Mouse (Mus musculus) gastrocnemius, postnatal 14 days (tissue): ENCODE data around the gene Gm20604. TPM values are rescaled to one million over a fixed set of nuclear protein-coding genes. Genes with fewer than 3 reads are reported as not detected.
A peak's percentile ranks its signal among the peaks of the same experiment; 100 is the strongest.

Experiments used
- DNase-seq: peaks from one replicate; pipeline ENCODE4 v3.0.0; 2021; ENCODE audit warnings: mixed read lengths
- intact Hi-C: fragments of 180-260 bp; cut with DNase I; formaldehyde crosslinking; loops from one replicate; pipeline ENCODE4 v1.15.1; 2025; ENCODE audit warnings: low total_unique reads
- total RNA-seq, 2 experiments: library from RNA; stranded (reverse); gene quantifications; 2 replicates each; pipeline ENCODE4 v1.2.3; 2021

The Gm20604 gene
- total RNA-seq, 2 experiments from 2014 or later: 3.0 to 3.1 TPM

DNA sequence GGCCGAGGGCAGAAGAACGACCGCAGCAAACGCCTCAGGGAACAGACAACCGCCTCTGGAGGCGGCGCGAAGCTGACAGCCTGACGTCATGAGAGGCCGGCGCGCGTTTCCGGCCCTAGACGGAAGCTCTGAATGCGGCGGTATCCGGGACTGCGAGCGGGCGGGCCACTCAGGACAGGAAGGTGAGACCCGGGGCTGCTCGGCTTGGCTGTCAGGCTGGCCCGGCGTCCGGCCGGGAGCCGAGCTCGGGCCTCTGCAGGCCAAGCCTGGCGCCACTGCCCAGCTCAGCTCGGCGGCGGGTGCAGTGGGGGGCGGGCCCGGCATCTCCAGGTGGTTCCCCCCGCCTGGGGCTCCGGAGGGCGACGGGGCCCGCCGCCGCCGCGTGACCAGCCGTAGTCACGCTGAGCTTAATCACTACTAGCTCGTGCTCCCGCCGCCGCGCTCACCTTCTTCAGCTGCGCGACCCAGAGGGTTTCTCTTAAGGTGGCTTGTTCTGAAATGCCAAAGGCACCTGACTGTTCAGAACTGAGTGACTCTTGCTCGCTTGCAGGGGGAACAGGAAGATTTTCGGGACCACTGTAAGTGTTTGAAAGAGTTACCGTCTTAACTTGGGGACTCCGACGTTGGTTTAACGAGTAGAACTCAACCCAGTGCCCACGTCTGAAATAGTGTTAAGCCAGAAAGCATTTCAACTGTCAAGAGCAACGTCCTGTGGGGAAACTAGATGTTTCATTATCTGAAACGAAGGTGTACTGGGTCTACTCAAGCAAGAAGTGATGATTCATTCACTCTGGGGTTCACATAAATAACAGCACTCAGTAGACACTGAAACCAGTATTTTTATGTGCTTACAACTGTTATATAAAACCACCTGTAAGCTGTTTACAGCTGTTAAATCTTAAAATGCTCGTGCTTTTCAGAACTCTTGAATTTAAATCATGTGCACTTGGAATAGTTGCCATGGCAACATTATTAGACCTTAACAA lies 14.6 kb downstream of the Gm20604 start, which contains the start of the genes Moap1 and Tmem251:
TSS of gene Moap1 (minus strand) at position 73 of the 986 bp plus-strand sequence.
TSS of gene Tmem251 (plus strand) at position 174 of the 986 bp plus-strand sequence.
- intact Hi-C loops: loop anchor here (2.0 kb wide), 1 partner anchor 319 kb away; no protein-coding TSS in a partner anchor

DNA sequence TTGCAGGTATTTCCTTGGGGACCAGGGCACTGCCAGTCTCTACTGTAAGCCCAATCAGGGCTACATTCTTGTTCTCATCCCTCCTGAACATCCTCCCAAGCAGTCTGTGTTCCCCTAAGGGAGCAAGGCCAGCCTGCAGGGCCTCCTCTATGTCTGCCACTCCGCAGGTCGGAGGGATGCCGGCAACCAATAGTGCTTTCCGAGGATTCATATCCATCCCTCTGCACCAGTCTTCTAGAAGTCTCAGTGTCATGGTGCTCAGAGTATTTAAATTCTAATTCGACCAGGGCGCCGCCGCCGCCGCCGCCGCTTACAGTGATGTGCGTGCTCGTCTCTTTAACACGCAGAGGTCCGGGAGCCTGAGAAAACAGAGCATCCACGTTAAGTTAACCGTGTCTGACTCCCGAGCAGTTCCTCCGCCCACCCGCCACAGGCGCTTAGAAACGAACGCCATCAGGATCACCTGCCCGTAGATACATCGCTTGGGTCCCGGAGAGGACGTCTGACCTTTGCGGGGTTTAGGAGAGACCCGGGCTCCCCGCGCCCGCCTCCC lies 15.4 kb downstream of the Gm20604 start:
- no peak for DNase-seq
- intact Hi-C loops: loop anchor here (2.0 kb wide), 1 partner anchor 320 kb away; no protein-coding TSS in a partner anchor

More for the DNA sequence above, 14.6 kb downstream of the Gm20604 start, which contains the start of the genes Moap1 and Tmem251:
- DNase-seq: peak; percentile 89

DNA sequence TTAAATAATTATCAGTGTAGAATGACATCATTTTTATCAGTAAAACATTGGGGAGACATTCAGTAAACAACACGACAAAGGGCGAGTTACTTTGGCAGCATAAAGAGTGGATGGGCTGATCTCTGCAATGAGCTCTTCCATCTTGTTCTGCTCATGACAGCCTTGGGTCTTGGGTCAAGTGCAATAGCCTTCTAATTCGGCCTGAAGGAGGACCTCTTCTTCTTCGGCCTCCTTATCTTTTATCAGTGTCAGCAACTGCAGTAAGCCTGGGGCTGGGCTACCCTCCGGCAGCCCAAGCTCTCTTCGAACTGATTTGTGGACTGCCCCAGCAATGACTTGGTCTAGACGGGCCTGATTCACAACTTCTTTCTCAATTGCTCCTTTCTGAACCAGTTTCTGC lies 16.4 kb downstream of the Gm20604 start:
- intact Hi-C loops: loop anchor here (2.0 kb wide), 1 partner anchor 321 kb away; no protein-coding TSS in a partner anchor
- DNase-seq: no peak

DNA sequence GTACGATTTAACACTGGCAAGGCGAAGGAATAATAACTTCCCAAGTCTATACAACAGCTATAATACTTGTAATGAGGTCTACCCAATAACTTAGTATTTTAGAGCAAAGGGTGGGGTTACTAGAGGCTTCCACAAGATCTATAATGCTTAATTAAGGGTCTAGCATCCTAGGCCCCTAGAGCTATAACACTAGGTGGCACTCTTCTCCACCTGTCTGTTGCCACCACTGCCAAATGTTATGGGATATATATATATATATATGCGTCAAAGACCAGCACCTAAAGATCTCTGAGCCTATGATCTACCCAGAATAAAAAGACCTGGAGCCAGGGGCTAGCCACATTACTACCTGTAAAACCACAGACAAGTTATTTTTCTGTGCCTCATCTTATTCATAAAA lies 18.2 kb downstream of the Gm20604 start:
- intact Hi-C loops: no loop called here
- no peak for DNase-seq

DNA sequence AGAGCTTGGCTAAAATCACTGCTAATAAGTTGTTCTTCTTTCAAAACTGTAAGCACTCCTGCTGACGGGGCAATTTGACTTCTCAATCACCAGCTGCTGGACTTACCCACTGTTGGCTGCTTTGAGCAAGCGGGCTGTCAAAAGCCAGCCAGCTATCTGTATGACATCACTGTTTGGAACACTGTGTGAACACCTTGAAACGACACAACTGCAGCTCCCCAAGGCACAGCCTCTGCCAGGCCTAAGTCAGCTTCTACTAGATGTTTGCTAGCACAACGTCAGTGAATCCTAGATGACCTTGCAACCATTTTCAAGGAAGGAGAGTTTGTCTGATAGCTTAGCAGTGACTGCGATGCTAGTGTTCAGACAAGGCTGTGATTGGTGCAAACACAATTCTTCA lies 19.4 kb downstream of the Gm20604 start:
- no peak for DNase-seq
- intact Hi-C loops: no loop called here

DNA sequence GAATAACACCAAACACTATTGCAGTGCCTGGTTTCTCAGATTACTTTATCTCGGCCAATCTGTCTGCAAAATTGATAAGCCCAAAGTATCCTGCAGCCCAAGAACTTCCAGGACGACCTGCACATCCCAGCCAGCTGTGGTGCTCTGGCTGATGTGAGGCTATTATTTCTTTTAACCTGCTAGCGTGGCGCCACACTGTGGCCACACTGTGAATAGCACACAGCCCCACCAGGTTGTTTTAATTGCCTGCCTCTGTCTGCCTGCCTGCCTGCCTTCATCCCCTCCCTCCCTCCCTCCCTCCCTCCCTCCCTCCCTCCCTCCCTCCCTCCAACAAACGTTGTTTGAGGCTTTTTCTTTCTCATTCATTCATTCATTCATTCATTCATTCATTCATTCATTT lies 25.1 kb downstream of the Gm20604 start:
- intact Hi-C loops: no loop called here

DNA sequence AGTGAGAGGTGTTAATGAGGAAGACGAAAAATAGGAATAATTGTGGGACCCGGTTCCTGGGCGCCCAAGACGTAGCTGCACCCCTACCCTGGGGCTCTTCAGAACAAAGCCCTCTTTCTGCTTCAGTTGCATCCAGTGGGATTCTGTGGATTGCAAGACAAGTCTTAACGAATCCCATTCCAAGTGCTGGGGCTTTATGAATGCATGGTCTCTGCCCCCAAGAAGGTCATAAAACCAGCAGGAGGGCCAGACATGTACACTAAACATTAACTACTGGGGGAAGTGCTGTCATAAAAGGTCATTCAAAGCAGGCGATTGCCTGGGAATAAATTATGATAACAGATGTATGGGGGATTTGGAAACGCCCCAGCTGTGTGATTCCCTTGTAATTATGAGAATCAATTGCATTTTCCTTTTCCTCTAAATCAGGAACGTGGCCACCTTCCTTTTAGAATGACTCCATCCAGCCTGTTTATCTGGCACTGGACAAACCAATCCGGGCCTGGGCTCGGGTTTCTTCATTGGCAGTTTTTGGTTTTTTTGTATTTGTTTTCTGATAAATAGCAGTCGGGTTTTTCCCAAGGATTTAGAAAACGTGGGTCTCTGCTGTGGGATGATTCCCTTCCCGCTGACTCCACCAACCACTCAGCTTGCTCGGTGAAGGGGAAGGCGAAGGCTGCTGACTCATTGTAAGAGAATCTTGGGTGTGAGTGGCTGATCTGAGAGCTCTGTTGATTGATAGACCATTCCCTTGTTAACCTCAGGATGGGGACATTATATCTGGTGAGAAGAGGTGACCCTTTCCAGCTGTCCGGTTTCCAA lies 27.5 kb downstream of the Gm20604 start:
- intact Hi-C loops: no loop called here
- no peak for DNase-seq

More for the DNA sequence above, 25.1 kb downstream of the Gm20604 start:
- DNase-seq: peak; percentile 53

DNA sequence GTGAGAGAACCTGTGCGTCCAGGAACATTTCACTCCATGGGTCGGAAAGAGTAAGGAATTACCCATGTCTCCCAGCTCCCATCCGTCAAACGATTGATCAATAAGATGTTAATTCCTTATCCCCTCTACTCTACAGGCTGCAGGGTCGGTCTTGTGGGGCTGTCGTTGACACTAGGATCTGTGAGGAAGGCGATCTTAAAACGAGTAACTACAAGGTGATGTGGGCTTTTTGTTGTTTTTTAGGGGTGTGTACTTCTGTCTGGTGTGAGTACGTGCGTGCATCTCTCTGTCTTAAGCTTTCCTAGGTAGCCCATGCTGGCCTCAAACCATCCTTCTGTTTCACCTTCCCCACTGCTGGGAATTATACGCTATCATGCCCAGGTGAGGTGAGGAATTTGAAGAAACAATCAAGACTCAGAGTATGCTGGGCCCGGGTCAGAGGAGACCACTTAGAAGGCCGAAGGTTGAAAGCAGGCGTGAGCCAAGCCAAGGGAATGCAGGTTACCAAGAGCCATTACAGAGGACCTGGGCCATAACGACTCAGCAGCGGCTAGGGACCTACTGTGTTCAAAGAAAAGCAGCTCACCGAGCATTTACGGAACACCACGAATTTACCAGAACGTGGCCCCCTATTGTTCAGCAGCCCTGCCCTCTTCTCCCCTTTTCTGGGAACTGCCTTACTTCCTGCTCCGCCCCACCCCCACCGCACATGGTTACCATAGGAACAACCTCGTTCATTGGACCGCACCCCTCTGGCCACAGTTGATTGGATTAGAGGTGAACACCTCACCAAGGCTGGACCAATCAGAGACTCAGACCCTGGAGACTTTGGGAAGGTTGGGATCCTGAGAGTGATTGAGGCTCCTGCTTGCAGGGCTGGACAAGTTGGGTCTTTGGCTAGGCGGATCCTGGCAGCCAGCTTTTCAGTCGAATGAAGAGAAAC lies 28.3 kb downstream of the Gm20604 start:
- intact Hi-C loops: no loop called here
- DNase-seq: peak; percentile 36

DNA sequence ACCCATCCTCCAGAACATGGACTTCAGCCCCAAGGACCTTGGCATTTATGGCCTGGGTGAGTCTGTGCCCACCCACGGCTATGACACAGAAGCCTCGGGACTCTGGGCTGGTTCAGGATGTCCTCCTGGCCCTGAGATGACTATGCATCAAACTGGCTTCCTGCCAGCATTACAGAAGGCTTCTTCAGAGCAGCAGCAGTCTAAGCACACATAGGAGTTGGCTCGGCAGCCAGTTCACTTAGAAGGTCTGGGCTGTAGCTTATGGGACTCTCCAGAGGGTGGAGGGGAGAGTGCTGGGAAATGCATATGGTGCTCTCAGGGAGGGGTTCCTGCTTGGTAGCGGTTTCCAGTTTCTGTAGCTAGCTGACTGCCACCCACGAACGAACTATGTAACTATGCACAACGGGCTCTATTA lies 32.7 kb downstream of the Gm20604 start:
- no peak for DNase-seq
- intact Hi-C loops: no loop called here

DNA sequence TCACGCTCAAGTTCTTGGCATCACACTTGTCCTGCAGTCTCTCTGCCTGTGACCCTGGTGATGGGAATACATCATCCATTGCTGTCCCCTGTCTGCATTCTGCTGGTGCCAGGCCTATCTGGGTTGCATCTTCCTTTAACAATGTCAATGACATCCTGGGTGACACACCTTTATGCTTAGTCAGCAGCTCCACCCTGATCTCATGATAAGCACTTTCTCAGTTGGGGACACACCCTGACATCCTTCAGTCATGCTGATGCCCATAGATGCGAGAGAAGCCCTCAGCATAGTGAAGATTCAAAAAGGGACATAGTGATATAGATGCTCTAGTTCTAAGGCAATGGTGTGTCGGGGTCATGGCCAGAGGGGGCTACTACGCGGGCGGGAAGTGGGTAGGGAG lies 33.3 kb downstream of the Gm20604 start:
- DNase-seq: no peak
- intact Hi-C loops: no loop called here

DNA sequence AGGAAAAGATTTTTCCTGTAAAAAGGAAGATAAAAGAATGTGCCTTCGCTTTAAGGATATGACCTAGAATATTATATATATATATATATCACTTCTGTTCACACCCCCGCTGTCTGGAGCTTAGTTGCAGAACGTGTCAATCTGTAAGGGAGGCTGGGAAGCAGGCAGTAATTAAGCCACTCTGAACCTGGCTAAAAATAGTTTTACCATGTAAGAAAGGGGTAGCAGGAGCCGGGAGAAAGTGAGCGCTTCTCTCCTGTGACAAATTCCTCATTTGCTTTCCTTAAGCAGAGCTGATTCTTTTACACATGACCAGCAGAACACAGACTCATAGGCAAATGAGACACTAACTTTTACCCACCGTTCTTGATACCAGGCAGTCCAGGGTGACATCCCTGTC lies 34.6 kb downstream of the Gm20604 start:
- intact Hi-C loops: no loop called here
- DNase-seq: no peak

DNA sequence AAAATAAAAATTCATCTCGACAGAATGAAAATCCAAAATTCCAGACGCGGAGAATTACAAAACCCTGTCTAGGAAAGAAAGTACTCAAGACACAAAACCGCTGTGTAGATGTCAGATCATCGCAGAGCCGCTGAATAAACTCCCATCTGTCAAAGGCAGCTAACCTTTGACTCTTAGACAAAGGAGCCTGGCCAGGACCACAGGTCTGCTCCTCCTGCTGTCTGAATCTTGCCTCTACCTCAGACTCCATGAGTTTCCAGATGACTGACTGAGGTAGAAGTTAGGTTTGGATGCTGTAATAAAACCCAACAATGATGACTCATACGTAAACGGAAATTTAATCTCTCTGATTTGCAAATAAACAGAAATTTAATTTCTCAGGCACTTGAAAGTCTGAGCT lies 35.5 kb downstream of the Gm20604 start:
- DNase-seq: no peak
- intact Hi-C loops: no loop called here

DNA sequence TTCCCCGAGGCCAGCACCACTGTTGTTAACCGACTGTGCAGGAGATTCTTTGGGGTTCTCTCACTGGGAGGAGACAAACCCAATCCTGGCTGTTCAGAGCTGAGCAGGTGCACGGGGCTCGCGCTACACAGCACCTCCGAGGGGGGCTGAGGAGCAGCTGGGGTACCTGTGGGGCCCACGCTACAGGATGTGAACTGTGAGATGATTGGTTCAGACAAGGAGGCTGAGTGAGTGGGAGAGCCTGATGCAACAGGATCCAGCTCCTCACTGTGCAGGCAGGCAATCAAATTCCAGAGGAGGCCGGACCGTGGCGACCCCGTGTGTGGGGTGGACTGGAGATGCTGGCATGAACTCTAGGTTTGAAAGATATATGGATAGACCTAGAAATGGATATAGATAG lies 36.0 kb downstream of the Gm20604 start:
- intact Hi-C loops: no loop called here
- DNase-seq: no peak

DNA sequence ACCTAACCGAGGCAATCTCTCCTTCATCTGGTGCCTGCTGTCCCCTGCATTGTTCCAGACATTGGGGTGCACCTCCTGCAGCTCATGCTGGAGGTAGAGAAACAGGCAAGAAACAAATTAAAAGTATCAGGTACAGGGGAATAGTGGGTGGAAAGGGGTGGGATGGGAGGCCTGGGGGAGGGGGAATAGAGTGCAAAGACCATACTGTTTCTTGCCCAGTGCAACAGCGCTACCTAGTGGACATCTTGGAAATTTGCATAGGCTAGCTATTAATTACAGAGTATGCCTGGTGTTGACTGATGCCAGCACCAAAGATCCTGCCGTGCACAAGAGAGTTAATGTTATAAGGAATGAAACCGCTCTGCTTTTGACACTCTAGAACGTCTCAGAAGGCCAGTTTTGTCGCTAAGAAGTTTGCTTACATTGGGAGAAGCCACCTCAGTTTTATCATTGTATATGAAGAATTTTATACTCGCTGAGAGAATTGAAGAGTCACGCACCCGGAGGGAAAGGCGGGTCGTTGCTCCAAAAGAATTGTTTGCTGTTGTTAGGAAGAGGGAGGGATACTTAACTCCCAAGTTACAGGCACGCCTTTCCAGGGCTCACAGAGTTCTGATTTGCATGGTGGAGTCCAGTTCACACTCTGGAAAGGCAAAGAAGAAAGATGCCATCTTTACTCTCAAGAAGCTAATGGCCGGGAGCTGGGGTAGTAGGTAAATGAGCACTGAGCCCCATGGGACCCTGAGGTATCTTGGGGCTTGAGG lies 38.7 kb downstream of the Gm20604 start:
- DNase-seq: no peak
- intact Hi-C loops: loop anchor here (5.0 kb wide), 1 partner anchor 142 kb away; no protein-coding TSS in a partner anchor

DNA sequence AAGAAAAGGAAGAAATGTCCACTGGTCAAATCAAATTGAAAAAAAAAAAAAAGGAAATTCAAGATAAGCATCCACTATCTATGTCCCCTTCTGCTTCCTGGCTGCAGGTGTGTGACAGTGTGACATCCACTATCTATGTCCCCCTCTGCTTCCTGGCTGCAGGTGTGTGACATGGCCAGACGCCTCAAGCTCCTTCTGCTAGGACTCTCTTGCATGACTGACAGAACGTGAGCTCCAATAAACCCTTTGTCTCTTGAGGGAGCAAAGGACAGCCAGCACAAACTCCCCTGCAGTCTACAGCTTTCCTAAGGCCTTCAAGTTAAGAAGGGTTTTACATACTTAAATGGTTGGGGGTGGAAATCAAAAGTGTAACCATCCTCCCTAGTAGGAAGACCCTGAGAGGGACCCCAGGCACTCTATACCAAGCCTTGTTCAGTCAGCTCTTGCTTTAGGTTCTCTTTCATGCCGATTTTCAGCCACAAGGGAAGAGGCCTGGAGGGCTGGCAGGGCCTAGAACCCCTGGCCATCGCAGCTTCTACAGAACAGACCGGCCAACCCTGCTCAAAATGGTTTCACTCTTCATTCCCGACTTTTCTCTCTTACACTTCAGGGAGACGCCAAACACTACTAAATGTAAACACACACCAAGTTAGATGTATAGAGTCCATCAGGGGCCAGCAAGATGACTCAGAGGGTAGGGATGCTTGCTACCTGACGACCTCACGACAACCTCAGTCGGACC lies 43.6 kb downstream of the Gm20604 start:
- DNase-seq: no peak
- intact Hi-C loops: loop anchor here (5.0 kb wide), 1 partner anchor 138 kb away; no protein-coding TSS in a partner anchor

DNA sequence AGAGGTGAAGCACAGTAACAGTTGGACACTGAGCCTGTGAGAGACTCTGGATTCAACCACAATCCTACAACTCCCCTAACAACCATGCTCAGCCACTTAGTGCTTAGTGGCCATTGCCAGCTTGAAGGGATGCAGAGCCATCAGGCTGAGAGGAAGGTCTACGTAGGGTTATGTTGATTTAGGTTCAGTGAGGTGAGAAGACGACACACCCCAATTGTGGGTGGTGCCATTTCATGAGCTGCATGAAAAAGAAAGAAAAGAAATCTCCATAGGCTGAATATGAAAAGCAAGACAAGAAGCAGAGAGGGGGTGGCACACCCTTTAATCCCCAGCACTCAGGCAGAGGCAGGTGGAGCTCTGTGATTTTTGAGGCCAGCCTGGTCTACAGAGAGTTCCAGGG lies 44.4 kb downstream of the Gm20604 start:
- intact Hi-C loops: no loop called here
- no peak for DNase-seq
